18 mouse cellular contexts compared by ENCODE assay signal in genomic region chr9:99877056-99877546, GRCm38 (mm10). TPM values are rescaled to one million over a fixed set of nuclear protein-coding genes. Genes with fewer than 3 reads are reported as not detected.
A peak's percentile ranks its signal among the peaks of the same experiment; 100 is the strongest.
DNase-seq lines count a peak whose midpoint lies in the region; ATAC-seq and TF ChIP-seq lines count a peak whose summit lies in the region.
"Had no signal": no experiment of that assay in that cellular context is flagged by ENCODE, and none has a peak within 500 bp of the region (broad histone marks: within the 10 kb centered on the region; RNA-seq: fewer than 3 reads in every experiment).

No protein-coding gene starts in this region.

- TF ChIP-seq CTCF in heart, postnatal 0 days (IDR thresholded peaks at IDR 0.05; ENCODE audit: low read depth) = no peak
- TF ChIP-seq CTCF in hindbrain, postnatal 0 days (IDR thresholded peaks at IDR 0.05; ENCODE audit: low read depth) = no peak

- peaks cover 99% of the 10 kb centered on the region for H3K27me3 ChIP-seq in heart, postnatal 0 days (ENCODE audit: control insufficient read depth, insufficient read depth, low read length)
- peaks cover 99% of the 10 kb centered on the region for H3K27me3 ChIP-seq in hindbrain, embryonic 10.5 days (ENCODE audit: insufficient read depth, poor library complexity, severe bottlenecking)
- peaks cover 84% of the 10 kb centered on the region for H3K27me3 ChIP-seq in hindbrain, postnatal 0 days (ENCODE audit: insufficient read depth, low read length)
- peaks cover 86% of the 10 kb centered on the region for H3K27me3 ChIP-seq in neural tube, embryonic 11.5 days (ENCODE audit: control insufficient read depth, insufficient read depth, low read length)

- H3K27ac ChIP-seq in heart, postnatal 0 days (ENCODE audit: low read depth) = no peak overlapping the region
- H3K27ac ChIP-seq in hindbrain, embryonic 10.5 days = no peak overlapping the region
- no peak overlapping the region for H3K27ac ChIP-seq in hindbrain, postnatal 0 days
- no peak overlapping the region for H3K27ac ChIP-seq in neural tube, embryonic 11.5 days (ENCODE audit: low read depth, low read length)
- H3K27ac ChIP-seq: embryonic facial prominence, embryonic 12.5 days; liver, embryonic 14.5 days; stomach, postnatal 0 days had no signal

- WGBS in heart, postnatal 0 days = 7% methylated on average over 22 of the region's 22 CpGs
- WGBS in hindbrain, embryonic 10.5 days = 3% methylated on average over 22 of the region's 22 CpGs
- WGBS in hindbrain, postnatal 0 days = 3% methylated on average over 22 of the region's 22 CpGs
- 4% methylated on average over 22 of the region's 22 CpGs for WGBS in neural tube, embryonic 11.5 days

- no peak overlapping the region for H3K4me2 ChIP-seq in heart, postnatal 0 days (ENCODE audit: low read depth, low read length)
- peak overlapping the region; percentile 21; the same call in 1 of the 2 replicates for H3K4me2 ChIP-seq in hindbrain, postnatal 0 days (ENCODE audit: low read depth, low read length)
- H3K4me2 ChIP-seq in neural tube, embryonic 11.5 days (ENCODE audit: low read depth) = no peak overlapping the region

- no peak for TF ChIP-seq EP300 in heart, postnatal 0 days (IDR thresholded peaks at IDR 0.05; ENCODE audit: low read depth)

- 0 out of 2 replicates have a peak overlapping the region, but pooled peaks have one; percentile 8 for H3K4me3 ChIP-seq in heart, postnatal 0 days (ENCODE audit: low read depth, low read length)
- H3K4me3 ChIP-seq in hindbrain, embryonic 10.5 days = 0 out of 2 replicates have a peak overlapping the region, but pooled peaks have one; percentile 37
- H3K4me3 ChIP-seq in hindbrain, postnatal 0 days (ENCODE audit: low read length) = no peak overlapping the region
- H3K4me3 ChIP-seq in neural tube, embryonic 11.5 days (ENCODE audit: low read depth, low read length) = no peak overlapping the region

- no peak for DNase-seq in heart, postnatal 0 days (ENCODE audit: low spot score)
- DNase-seq in heart, postnatal 4 days = no peak
- DNase-seq in hindbrain, embryonic 10.5 days (ENCODE audit: low spot score) = no peak
- DNase-seq in hindbrain, postnatal 0 days (ENCODE audit: low spot score) = no peak
- DNase-seq in neural tube, embryonic 11.5 days (ENCODE audit: low spot score) = peak; percentile 38
- no peak for DNase-seq in retina, embryonic 14.5 days (ENCODE audit: low spot score)
- DNase-seq in right cerebral cortex, postnatal 25 days = no peak
- DNase-seq: cerebellum, adult 9-11 months; kidney, postnatal 14 days; spleen, adult 18-20 months; thymus, postnatal 4 days had no signal

- ATAC-seq in heart, postnatal 0 days (ENCODE audit: insufficient read depth, low read depth) = no peak
- ATAC-seq in hindbrain, postnatal 0 days = no peak
- no peak for ATAC-seq in neural tube, embryonic 11.5 days (ENCODE audit: insufficient read depth, low FRiP score, low TSS enrichment)
- ATAC-seq: intestine, embryonic 16.5 days had no signal

- no peaks in the 10 kb centered on the region for H3K9me3 ChIP-seq in heart, postnatal 0 days (replicated peaks; ENCODE audit: control insufficient read depth, low read length)
- no peaks in the 10 kb centered on the region for H3K9me3 ChIP-seq in hindbrain, embryonic 10.5 days
- H3K9me3 ChIP-seq in hindbrain, postnatal 0 days (ENCODE audit: low read length) = no peaks in the 10 kb centered on the region
- H3K9me3 ChIP-seq in neural tube, embryonic 11.5 days (ENCODE audit: control insufficient read depth, low read length) = no peaks in the 10 kb centered on the region
- H3K9me3 ChIP-seq: embryonic facial prominence, embryonic 12.5 days had no signal

- H3K9ac ChIP-seq in heart, postnatal 0 days (replicated peaks; ENCODE audit: low read depth, low read length) = no peak overlapping the region
- H3K9ac ChIP-seq in hindbrain, postnatal 0 days (replicated peaks; ENCODE audit: low read length) = no peak overlapping the region
- H3K9ac ChIP-seq in neural tube, embryonic 11.5 days (ENCODE audit: low read length) = no peak overlapping the region
- H3K9ac ChIP-seq: embryonic facial prominence, embryonic 12.5 days; liver, embryonic 14.5 days had no signal

- no peaks in the 10 kb centered on the region for H3K4me1 ChIP-seq in heart, postnatal 0 days (ENCODE audit: control insufficient read depth, insufficient read depth)
- H3K4me1 ChIP-seq in hindbrain, embryonic 10.5 days (replicated peaks) = peaks cover 47% of the 10 kb centered on the region
- 0 out of 2 replicates have a peak, but pooled peaks cover 4% of the 10 kb centered on the region for H3K4me1 ChIP-seq in hindbrain, postnatal 0 days (ENCODE audit: insufficient read depth, low read length)
- H3K4me1 ChIP-seq in neural tube, embryonic 11.5 days (ENCODE audit: control insufficient read depth, insufficient read depth, low read length) = peaks cover 8% of the 10 kb centered on the region

- no peaks in the 10 kb centered on the region for H3K36me3 ChIP-seq in heart, postnatal 0 days (replicated peaks; ENCODE audit: control insufficient read depth, insufficient read depth, low read length)
- H3K36me3 ChIP-seq in hindbrain, embryonic 10.5 days = no peaks in the 10 kb centered on the region
- no peaks in the 10 kb centered on the region for H3K36me3 ChIP-seq in hindbrain, postnatal 0 days (ENCODE audit: insufficient read depth, low read length)
- H3K36me3 ChIP-seq in neural tube, embryonic 11.5 days (ENCODE audit: control insufficient read depth, insufficient read depth, low read length) = no peaks in the 10 kb centered on the region
- H3K36me3 ChIP-seq: embryonic facial prominence, embryonic 12.5 days had no signal

RNA-seq across cellular contexts. Expression of gene Sox14, which starts 1.1 kb away (rescaled TPM):
- total RNA-seq in heart, postnatal 0 days (2014; rRNA removed; ENCODE audit: low replicate concordance) = not detected in 2 replicates
- not detected in 2 replicates for polyA plus RNA-seq in heart, postnatal 0 days (2015; fragmentation: Nextera tagmentation; extraction: Ambion mirVana)
- total RNA-seq in heart, postnatal 4 days (2021) = not detected
- 1.4 and 3.3 TPM in 2 replicates for polyA plus RNA-seq in hindbrain, embryonic 10.5 days (2016; fragmentation: Nextera tagmentation; extraction: Ambion mirVana)
- total RNA-seq in hindbrain, postnatal 0 days (2014; rRNA removed) = 7.0 and 7.3 TPM in 2 replicates
- 5.5 and 7.1 TPM in 2 replicates for polyA plus RNA-seq in hindbrain, postnatal 0 days (2015; fragmentation: Nextera tagmentation; extraction: Ambion mirVana)
- polyA plus RNA-seq in neural tube, embryonic 11.5 days (2014; fragmentation: Nextera tagmentation; extraction: Ambion mirVana) = 4.2 and 4.8 TPM in 2 replicates
- total RNA-seq: heart, adult 8-10 months; layer of hippocampus, postnatal 25 days had no signal
- polyA plus RNA-seq: frontal cortex, adult 2 months; intestine, embryonic 16.5 days; liver, embryonic 14.5 days; stomach, postnatal 0 days had no signal

Comparison
In these comparisons a context has a peak if more than half of its experiments do, and no peak if none do; other contexts are left out.
1. H3K4me3 ChIP-seq: peak in heart, postnatal 0 days (single experiment) and hindbrain, embryonic 10.5 days (single experiment); none in hindbrain, postnatal 0 days (single experiment) and neural tube, embryonic 11.5 days (single experiment).